Mouse (Mus musculus): ENCODE results near the gene Krt80.
A peak's percentile ranks its signal among the peaks of the same experiment; 100 is the strongest.

Gene Krt80

DNA sequence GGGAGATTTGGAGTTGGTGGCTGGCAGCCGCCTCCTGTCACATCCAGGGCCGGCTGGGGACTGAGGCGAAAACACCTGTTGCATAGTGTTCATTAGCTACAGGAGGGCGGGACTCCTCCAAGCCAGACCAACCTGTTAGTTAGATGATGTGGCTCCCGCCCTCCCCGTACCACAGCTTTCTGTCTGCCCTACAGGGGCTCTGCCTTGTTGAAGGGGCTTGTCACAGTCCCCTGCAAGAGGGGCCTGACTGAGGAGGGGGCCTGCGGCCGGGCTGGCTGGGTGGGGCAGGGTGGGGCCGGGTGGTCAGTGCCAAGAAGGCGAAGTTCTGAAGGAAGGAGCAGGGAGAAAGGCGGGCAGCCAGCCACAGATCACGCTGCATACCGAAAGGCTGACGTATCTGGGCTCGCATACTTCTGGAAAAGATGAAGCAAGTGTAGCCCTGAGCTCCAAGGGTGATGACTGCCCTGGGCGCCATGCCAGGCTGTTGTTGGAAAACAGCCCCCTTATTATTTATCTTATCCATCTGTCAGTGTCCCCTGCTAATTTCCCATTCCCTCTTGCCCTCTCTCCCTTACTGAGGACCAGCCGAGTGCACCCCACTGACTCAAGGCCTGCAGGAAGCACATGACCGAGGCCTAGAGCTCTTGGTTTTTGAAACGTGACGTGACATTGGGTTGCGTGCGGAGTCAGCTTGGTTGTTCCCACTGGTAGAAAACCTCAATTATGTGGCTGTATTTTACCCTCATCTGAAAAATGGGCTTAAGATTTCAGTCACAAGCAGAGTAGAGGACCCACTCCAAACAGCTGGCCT lies at the start of gene Krt80:
TSS of gene Krt80 (minus strand) at position 62 of the 811 bp plus-strand sequence.
- DNase-seq (ENCODE audit: low spot score), result peak; percentile 71

DNA sequence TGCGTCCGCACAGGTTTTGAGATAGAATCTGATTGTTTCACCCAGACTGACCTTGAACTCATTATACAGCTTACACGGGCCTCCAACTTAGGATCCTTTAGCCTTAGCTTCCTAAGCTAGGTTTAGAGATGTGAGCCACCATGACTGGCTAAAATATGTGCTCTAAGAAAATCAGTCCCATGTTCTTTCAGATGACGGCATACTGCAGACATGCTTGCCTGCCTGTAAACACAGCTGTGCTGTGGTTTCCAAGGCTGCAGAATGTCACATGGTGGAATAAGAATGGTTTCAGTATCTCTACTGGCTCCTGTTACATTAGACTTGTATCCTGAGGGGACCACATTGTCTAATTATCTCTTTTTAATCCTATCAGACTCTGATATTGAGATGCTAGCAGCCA lies 49.0 kb upstream of the Krt80 start:
- no peak for DNase-seq (ENCODE audit: low spot score)

DNA sequence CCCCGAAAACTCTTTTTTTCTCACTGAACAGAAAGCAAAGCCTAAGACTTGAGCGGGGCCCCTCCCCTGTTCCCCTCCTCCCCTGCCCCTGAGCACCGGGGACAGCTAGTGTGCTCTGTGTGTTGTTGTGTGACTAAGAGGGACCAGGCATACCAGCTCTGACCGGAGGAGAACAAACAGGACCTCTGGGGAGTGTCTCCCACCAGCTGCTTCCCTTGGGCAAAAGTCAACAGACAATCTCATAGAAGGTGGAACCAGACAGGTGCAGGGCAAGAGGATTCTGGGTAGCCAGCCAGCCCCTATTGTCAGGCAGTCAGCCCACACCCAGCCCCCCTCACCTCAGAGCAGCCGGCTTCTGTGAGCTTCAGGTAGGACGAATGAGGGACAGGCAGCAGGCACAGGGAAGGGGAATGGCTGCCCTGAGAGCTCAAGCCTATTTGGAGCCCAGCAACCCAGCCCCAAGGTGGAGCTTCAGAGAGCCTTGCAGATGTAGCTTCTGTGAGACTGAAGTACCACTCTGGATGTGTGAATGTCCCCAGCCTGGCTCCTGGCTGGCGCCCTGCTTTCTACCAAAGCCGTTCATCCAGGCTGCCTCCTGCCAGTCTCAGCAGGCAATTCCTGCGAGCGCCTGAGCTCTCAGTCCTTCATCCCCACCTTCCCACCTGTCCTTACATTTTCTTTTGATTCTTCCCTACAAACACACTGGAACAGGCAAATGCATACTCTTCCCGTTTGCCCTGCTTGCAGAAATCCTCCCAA lies 45.0 kb upstream of the Krt80 start:
- no peak for DNase-seq (ENCODE audit: low spot score)

DNA sequence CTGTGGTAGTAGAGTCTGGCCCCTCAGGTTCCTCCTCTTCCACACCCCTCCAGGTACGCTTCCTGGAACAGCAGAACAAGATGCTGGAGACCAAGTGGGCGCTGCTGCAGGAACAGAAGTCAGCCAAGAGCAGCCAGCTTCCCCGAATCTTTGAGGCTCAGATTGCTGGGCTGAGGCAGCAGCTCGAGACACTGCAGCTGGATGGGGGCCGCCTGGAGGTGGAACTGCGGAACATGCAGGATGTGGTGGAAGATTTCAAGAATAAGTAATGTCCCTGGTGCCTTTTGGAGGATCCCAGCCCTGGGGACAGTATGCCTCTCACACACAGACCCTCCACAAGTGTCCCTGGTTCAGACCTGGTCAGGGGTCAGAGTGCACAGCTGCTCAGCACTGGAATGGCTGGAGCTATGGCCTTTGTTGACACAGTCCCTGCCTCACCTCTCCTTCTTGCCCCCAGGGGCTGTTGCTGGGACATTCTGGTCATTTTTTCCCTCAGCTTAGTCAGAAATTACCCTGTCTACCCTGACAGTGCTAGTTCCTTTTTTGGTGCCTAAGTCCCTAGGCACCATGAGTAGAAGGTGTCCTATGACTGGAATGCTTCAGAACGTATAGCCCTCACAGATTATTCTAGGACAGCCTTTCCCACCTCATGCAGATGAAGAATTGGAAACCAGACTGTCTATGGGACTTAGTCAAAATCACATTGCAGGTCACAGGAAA lies 44.1 kb upstream of the Krt80 start:
- DNase-seq (ENCODE audit: low spot score), result no peak

DNA sequence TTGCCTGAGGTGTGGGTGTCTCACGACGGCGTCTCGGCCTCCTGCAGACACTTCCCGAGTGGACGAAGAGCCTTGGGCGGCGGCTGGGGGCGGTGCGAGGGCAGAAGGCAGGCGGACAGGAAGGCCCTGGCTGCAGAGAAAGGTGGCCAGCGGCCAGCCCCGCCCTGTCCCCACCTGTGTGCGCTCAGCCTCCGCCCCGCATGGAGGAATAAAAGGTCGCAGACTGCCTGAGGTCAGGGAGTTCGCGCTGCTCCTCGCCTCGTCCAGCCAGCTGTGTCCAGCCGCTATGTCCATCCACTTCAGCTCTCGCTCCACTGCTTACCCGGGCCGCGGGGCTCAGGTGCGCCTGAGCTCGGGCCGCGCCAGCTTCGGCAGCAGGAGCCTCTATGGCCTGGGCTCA lies 42.2 kb upstream of the Krt80 start:
- peak; percentile 47 for DNase-seq (ENCODE audit: low spot score)

DNA sequence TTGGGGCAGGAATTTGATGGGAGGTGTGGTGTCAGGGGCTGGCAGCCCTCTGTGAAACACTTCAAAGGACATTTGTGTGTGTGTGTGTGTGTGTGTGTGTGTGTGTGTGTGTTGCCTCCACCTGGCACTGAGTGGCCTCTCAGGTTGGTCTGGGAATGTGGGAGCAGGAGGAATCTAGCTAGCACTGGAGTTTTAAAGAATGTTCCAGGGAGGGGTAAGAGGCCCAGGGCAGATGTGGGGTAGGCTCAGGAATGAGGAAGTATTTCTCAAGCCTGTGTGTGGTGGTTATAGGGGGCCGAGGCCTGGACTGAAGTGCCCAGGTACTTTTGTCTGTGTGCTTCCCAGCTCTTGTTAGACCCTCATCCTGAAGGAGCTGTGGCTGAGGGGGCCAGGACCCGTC lies 40.8 kb upstream of the Krt80 start, which contains the start of gene Krt7:
TSS of gene Krt7 (plus strand) at position 269 of the 400 bp plus-strand sequence.
- no peak for DNase-seq (ENCODE audit: low spot score)

DNA sequence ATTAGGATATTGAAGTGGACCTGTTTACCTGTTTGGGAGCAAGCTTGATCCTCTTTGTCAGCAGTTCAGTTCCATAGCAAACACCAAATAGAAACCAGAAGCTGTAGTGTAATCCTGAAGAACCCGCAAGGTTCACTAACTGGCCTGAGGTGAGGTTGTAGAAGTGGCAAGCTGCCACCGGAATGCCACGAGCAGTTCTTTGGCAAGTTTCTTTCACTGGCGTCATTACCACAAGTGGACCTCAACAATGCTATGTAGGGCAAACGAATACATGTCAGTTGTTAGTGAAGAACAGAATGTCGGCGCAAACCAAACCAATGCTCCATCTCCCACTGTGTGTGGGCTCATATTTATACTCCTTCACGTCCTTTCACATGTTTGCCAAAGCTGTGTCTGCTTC lies 28.3 kb upstream of the Krt80 start:
- no peak for DNase-seq (ENCODE audit: low spot score)

DNA sequence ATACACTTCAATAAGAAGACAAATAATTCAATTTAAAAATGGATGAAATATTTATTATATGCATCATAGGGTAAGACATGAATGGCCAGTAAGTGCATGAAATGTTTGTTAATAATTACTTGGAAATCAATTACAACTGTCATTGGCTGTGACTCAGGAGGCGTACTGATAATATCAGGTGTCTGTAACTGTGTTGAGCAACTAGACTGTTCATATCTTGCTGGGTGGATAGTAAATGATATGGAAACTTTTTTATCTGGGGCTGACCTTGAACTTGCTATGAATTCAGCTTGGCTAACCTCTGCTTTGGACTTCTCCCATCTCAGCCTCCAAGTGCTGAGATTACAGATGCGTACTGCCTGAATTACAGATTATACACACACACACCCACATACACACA lies 27.7 kb upstream of the Krt80 start:
- DNase-seq (ENCODE audit: low spot score), result no peak

DNA sequence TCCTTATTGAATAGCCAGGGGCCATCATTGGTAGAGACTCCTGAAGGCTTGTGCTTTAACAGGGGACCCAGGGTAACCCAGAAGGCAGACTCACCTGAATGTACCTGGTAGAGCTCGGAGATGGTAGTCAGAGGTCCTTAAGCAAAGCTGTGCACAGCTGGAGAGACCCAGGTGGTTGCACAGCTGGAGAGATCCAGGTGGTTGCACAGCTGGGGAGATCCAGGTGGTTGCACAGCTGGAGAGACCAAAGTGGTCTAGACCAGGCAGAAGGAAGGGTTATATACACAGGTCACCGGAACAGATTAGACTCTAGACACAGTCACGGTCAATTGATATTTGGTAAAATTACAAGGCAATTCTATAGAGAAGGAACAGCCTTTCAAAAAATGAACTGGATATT lies 27.0 kb upstream of the Krt80 start:
- no peak for DNase-seq (ENCODE audit: low spot score)

DNA sequence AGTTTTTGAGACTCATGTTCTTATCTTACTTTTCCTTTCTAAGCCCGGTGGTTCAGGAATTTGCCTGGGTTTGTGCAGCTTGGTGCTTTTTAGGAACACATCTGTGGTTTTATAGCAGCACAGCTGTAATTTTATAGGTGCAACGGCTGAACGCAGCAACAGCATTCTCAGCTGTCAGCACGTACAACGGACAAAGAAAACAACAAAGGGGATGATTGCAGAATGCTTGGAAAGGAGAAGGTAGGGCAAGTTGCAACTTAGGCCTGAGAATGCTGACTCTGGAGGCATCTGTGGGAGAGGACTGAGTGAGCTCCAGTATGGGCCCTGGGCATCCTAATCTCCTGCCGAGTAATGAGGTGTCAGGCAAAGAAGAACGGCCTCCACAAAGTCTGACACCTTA lies 26.5 kb upstream of the Krt80 start:
- DNase-seq (ENCODE audit: low spot score), result no peak

DNA sequence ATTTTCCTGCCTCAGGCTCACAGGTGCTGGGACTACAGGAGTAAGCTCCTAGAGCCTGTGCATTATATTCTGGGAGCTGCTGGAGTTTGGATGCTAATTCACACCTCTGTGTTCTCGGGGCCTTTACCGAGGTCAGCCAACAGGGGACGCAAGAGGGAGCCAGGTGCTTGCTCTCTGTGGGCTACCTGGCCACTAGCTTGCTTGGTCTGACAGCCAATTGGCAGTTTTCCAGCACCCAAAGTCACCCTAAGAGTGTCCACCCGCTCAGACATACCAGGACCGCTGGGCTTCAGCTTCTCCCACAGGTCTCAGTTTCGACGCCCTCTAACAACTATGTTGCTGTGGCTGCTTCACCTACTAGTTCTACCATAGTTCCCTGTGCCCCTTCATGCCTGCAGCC lies 24.9 kb upstream of the Krt80 start:
- no peak for DNase-seq (ENCODE audit: low spot score)

DNA sequence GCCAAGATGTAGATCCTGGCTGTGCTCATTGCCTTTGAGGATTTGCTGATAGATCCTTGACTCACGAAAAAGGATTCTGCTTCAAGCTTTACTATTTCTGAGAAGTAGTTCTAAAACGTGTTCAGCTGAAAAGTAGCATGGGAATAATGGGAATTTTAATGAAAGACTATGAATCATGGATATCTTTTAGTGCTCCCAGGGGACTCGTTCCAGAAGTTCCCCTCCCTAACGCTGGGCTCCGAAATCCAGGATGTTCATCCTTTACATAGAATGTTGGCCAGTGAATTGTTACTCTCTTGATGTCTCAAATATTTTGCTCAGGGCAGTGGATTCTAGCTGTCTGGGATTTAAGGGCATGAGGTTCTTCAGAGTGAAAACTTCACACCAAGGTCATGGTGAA lies 22.3 kb upstream of the Krt80 start:
- DNase-seq (ENCODE audit: low spot score), result no peak

DNA sequence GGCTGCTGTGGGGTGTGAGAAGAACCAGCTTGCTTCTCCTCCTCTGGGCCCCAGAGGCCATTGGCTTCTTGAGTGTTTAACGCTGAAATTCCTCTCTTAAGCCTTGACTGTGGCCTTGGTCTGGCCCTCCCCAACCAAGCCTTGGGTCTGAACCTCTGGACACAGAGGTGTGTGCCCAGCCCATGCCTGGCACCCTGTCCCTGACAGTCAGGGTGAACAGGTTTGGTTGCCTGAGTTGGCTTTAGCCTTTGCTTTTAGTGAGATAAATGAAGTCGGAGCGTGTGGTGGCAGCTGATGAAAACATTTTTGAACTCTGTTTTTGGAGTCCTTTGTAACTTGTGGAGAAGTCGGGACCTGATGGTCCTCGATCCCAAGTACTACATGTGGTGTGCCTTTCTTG lies 20.2 kb upstream of the Krt80 start:
- no peak for DNase-seq (ENCODE audit: low spot score)

DNA sequence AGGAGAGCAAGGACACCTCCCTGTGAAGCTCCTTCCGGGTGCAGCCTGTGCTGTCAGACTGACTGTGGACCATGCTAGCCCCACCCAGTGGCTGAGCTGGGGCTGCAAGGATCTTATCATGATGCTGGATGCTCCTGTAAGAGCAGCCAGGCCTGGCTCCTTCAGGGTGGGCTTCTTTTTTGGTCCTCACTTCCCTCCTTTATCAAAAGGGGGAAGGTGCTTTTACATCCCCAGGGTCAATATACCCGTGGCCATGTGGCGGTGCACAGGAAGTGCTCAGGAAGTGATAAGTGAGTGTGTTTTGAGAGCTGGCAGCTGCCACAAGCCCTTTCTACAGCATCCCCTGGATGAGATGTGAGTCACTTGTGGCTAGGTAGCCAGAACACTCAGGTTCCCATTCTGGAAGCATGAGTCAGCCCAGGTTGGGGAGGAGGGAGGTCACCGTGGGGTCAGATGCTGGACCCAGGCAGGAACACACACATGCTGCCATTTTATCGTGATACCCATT lies 18.1 kb upstream of the Krt80 start:
- DNase-seq (ENCODE audit: low spot score), result no peak

DNA sequence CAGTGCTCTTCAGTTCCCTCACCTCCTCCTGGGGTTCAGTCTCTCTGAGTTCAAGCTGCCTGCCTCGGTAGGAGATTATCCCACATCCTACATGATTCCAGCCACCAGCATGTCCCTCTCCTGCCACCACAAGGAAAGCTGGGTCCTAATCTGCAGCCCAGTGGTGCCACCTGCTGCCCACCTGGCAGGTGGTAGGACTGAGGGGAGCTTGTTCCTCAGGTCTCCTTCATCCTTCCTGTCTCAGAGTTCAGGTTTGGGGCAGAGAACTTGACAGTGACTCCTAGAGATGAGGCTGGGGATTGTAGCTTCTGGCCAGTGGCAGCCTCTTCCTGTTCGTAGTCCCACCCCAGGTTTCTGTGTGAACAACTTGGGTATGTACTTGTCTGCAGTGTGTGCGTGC lies 17.2 kb upstream of the Krt80 start:
- peak; percentile 49 for DNase-seq (ENCODE audit: low spot score)

DNA sequence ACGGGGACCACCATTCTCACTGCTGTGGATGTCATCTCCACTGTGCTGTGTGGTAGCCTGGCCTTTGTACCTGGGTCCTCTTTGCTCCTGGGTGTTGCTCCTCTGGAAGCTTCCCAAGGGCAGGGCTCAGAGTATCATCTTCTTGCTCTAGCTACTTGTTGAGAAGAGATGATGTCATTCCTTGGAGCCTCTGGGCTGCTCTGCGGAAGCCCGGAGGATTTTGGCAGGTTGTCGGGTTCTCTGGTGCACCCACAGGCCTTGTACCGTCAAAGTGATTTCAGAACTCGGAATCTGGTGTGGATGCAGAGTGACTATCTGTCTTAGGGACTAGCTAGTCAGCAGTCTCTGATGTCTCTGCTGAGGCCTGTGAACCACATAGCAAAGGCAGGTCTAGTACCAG lies 15.1 kb upstream of the Krt80 start:
- DNase-seq (ENCODE audit: low spot score), result no peak

DNA sequence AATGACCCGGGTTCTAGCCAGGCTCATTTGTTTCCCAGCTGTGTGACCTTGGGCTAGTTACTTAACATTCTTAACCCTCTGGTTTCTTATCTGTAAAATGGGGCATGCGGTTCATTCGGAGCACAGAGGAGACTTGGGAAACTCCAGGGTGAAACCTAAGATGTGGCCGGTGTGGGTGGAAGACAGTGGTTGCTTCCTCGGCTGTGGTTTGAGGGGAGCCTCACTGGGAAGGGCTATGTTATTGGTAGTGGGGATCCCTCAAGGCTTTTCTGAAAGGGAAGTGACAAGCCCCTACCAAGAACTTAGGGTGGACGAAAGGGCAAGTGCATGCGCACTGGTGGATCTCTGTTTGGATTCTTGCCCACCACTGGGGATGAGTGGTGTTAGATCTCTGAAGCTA lies 14.6 kb upstream of the Krt80 start:
- no peak for DNase-seq (ENCODE audit: low spot score)

DNA sequence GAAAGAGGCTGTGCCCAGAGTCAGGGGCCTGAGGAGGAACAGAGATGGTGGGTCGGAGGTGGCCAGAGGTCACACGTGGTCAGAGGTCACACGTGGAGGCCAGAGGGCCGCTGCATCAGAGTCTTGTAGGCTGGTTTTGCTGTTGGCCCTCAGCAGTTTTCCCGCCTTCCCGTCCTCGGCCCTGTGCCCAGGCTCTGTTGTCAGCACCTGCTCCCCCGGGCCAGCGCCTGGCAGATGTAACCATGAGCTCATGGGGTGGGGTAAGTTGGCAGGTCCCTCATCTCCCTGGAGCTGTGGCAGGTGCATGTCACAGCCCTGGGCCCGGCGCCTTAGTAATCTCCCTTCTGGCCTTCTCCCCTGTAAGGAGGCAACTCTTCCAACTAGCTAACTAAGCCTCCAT lies 12.8 kb upstream of the Krt80 start:
- no peak for DNase-seq (ENCODE audit: low spot score)

DNA sequence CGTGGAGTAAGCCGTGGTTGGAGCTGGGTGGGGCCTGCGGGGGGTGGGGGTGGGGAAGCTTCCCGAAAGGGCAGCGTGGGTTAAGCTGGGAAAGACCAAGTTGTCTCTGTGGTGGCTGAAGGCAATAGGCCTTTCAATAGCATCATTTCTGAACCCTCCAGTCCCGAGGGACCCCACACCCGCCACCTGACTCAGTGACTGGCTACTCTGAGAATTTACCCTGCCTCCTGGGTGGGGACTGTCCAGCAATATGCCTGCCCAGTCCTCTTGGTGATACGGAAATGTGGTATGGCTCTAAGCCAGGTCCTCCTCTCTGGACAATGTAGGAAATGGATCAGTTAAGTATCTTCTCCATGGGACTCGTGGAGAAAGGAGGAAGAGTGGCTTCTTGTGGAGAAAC lies 11.8 kb upstream of the Krt80 start:
- no peak for DNase-seq (ENCODE audit: low spot score)

DNA sequence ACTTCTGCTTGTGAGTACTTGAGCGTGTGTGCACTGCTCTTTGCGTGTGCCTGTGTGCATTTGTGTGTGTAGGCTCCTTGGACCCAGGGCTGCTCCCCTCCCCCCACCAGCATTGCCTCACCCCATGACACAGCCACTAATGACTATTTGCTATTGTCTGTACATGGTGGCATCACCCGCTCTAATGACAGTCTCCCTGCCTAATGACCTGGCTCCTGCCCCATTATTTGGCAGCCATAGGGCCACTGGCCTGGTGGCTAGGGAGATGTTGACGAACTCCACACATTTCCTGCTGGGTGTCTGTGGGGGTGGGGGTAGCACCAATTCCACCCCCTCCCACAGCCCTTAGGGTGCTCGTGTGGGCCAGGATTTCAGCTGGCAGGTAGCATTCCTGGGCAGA lies 8.7 kb upstream of the Krt80 start:
- DNase-seq (ENCODE audit: low spot score), result no peak

DNA sequence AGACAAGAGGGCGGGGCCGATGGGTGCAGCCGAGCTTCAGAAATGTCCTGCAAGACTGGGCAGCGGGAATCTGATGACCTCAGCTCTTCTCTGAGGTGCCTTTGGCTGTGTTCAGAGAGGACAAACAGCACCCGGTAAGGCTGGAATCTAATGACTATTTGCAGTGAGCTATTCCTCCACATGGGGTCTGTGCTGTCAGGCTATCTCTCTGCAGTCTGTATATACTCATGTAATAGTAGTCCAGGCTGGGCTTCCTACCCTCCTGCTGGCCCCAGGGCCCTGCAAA lies 6.8 kb upstream of the Krt80 start:
- no peak for DNase-seq (ENCODE audit: low spot score)

DNA sequence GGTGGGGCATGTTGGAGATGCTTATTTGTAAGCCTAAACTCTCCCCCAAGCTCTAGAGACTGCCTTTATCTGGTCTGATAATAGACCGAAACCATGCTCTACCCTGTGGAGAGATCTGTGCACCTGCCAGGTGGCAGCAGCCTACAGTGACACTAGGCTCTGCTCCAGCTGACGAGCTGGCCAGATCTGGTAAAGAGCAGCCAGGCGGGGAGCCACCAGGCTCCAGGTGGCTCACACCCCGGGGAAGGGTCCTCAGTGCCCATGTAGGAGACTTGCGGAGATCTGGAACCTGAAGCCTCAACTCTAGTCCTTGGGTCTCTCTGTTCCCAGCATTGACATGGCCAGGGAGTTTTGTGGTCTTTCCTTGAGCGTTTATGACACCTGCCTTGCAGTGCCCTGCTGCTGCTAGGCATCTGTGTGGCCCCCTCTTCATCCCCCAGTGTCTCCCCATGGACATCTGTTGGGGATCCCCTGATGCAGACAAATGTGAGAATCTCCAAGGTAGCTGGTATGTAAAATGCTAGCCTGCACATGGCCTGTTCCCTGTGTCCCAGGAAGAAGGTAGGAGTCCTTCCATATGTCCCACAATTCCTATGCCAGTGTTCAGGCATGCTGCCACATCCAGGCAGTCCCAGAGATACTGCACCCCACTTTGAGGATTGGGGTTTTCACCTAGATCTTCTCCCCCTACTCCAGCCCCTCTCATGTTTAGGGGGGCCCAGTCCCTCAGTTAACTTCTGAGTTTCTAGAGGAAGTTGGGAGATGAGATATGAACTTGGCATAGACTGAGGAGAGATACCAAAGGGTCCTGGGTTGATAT lies 6.2 kb upstream of the Krt80 start:
- DNase-seq (ENCODE audit: low spot score), result no peak

All from ovary, postnatal 36 days (tissue).